Mouse (Mus musculus) lung, postnatal 0 days (tissue): ENCODE results near the gene Aco2. TPM values are rescaled to one million over a fixed set of nuclear protein-coding genes. Genes with fewer than 3 reads are reported as not detected.
"Not testable (repeated sequence)": the region's sequence is repeated elsewhere in the genome, so short reads cannot be mapped to it uniquely, and the experiment has no call there.

Experiments used
- ATAC-seq: fragments of 200-750 bp; cut with Nextera tagmentation; 2 replicates; pipeline ENCODE4 v1.8.0; 2017; ENCODE audit warnings: moderate library complexity
- DNase-seq: peaks from one replicate; pipeline ENCODE4 v3.0.0-alpha.2; 2016; ENCODE audit warnings: low spot score
- H3K27ac ChIP-seq: fragments of 300-500 bp; sonication (generic); 2 replicates; pipeline ENCODE4 v1.5.1; 2014; ENCODE audit warnings: antibody characterized with exemption, mild to moderate bottlenecking, low read length, mixed read lengths
- H3K27me3 ChIP-seq: fragments of 300-500 bp; sonication (generic); replicated peaks from 2 replicates; pipeline ENCODE4 v1.6.1; 2014; ENCODE audit warnings: low read length, mixed read lengths; ENCODE audit not compliant: insufficient read depth
- H3K36me3 ChIP-seq: fragments of 300-500 bp; sonication (generic); 2 replicates; pipeline ENCODE4 v1.6.1; 2014; ENCODE audit warnings: low read length, mixed read lengths; ENCODE audit not compliant: insufficient read depth
- H3K4me1 ChIP-seq: fragments of 300-500 bp; sonication (generic); 2 replicates; pipeline ENCODE4 v1.6.1; 2014; ENCODE audit warnings: antibody characterized with exemption, low read depth, low read length, mixed read lengths; ENCODE audit not compliant: insufficient read depth
- H3K4me2 ChIP-seq: fragments of 300-500 bp; sonication (generic); replicated peaks from 2 replicates; pipeline ENCODE4 v1.6.1; 2014; ENCODE audit warnings: low read depth, mild to moderate bottlenecking, low read length, moderate library complexity, mixed read lengths
- H3K4me3 ChIP-seq: fragments of 300-500 bp; sonication (generic); 2 replicates; pipeline ENCODE4 v1.5.1; 2014; ENCODE audit warnings: low read depth, low read length
- H3K9ac ChIP-seq: fragments of 300-500 bp; sonication (generic); replicated peaks from 2 replicates; pipeline ENCODE4 v1.6.1; 2014; ENCODE audit warnings: low read depth, mild to moderate bottlenecking
- H3K9me3 ChIP-seq: fragments of 300-500 bp; sonication (generic); 2 replicates; pipeline ENCODE4 v1.6.1; 2016; ENCODE audit warnings: low read length, mixed read lengths
- CTCF ChIP-seq: IDR thresholded peaks from 2 replicates; pipeline ENCODE4 v1.5.1; 2016; ENCODE audit warnings: antibody characterized with exemption, mild to moderate bottlenecking
- EP300 ChIP-seq: IDR thresholded peaks from 2 replicates; pipeline ENCODE4 v1.6.1; 2016; ENCODE audit warnings: antibody characterized with exemption, mild to moderate bottlenecking, control low read depth
- WGBS: fragments of 180-500 bp; shearing (Covaris S2); extraction: QIAGEN DNeasy Blood & Tissue Kit; methylation state at CpG from one replicate; pipeline ENCODE4 v1.1.7; 2014; 5-methylcytosine and 5-hydroxymethylcytosine counted together
- polyA plus RNA-seq: library from polyadenylated mRNA; unstranded; fragments of >200 nt; fragmentation: Nextera tagmentation; extraction: Ambion mirVana; gene quantifications from 2 replicates; pipeline ENCODE4 v1.2.1, GENCODE M21; 2015

The Aco2 gene
- polyA plus RNA-seq, 1 experiment from 2014 or later: 90.8 TPM

DNA sequence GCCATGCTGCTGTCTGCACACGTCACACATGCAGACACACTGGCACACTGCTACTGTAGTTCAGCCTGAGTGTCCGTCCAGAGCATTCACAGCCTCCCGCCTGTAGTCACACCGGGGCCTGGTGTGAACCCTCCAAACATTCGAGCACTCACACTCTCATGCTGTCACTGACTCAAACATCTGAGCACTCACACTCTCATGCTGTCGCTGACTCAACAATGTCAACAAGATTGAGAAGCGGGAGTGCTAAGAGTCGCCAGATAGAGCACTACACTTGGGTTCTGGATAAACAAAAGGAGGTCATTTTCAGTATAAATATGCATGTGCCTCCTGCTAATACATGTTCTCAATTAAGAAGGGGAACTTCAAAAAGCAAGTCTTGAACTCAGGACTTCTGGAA, 35.8 kb downstream of the Aco2 start:
- no peaks in the 10 kb centered on the region for H3K9me3 ChIP-seq
- ATAC-seq (peak; percentile 65), DNase-seq (peak; percentile 62)
- H3K4me1 ChIP-seq: no peaks in the 10 kb centered on the region
- no peak overlapping the region for H3K4me3 ChIP-seq
- H3K27ac ChIP-seq: no peak overlapping the region
- WGBS: 63% methylated on average over 8 of the region's 8 CpGs
- H3K36me3 ChIP-seq: peaks cover 27% of the 10 kb centered on the region; the same call in 1 of the 2 replicates
- H3K4me2 ChIP-seq: no peak overlapping the region
- no peaks in the 10 kb centered on the region for H3K27me3 ChIP-seq
- no peak overlapping the region for H3K9ac ChIP-seq
- TF ChIP-seq EP300: peak; percentile 30; the same call in 1 of the 2 replicates
- TF ChIP-seq CTCF: no peak

- H3K9ac ChIP-seq, H3K27me3 ChIP-seq, H3K4me2 ChIP-seq, H3K4me3 ChIP-seq, H3K4me1 ChIP-seq, H3K9me3 ChIP-seq, DNase-seq, ATAC-seq, H3K27ac ChIP-seq: not testable (repeated sequence)
- H3K36me3 ChIP-seq: peaks cover 33% of the 10 kb centered on the region; the same call in 1 of the 2 replicates
- WGBS: 86% methylated on average over 4 of the region's 4 CpGs
- peak; percentile 28 for TF ChIP-seq CTCF
Measured at GRCm38 (mm10) chr15:81908767-81909166, 36.7 kb downstream of the Aco2 start.

GRCm38 (mm10) chr15:81912498-81912897, 40.4 kb downstream of the Aco2 start:
- TF ChIP-seq EP300 (no peak), CTCF (no peak)
- no peak overlapping the region for H3K9ac ChIP-seq
- DNase-seq: no peak
- H3K27me3 ChIP-seq: no peaks in the 10 kb centered on the region
- ATAC-seq: no peak
- H3K4me1 ChIP-seq: no peaks in the 10 kb centered on the region
- H3K36me3 ChIP-seq: peaks cover 43% of the 10 kb centered on the region; the same call in 1 of the 2 replicates
- no peaks in the 10 kb centered on the region for H3K9me3 ChIP-seq
- H3K4me2 ChIP-seq: no peak overlapping the region
- H3K4me3 ChIP-seq: no peak overlapping the region
- WGBS: 73% methylated on average over 2 of the region's 2 CpGs
- no peak overlapping the region for H3K27ac ChIP-seq

- H3K9ac ChIP-seq: no peak overlapping the region
- 76% methylated on average over 5 of the region's 5 CpGs for WGBS
- H3K36me3 ChIP-seq: peaks cover 35% of the 10 kb centered on the region; the same call in 1 of the 2 replicates
- ATAC-seq (no peak), DNase-seq (no peak)
- H3K4me2 ChIP-seq: no peak overlapping the region
- no peak overlapping the region for H3K27ac ChIP-seq
- H3K4me1 ChIP-seq: no peaks in the 10 kb centered on the region
- no peak overlapping the region for H3K4me3 ChIP-seq
- H3K9me3 ChIP-seq: no peaks in the 10 kb centered on the region
- H3K27me3 ChIP-seq: no peaks in the 10 kb centered on the region
- TF ChIP-seq EP300: no peak
- TF ChIP-seq CTCF: no peak
Measured at GRCm38 (mm10) chr15:81914668-81915067, 42.6 kb downstream of the Aco2 start.

GRCm38 (mm10) chr15:81915663-81916062, 43.6 kb downstream of the Aco2 start:
- TF ChIP-seq EP300 (no peak), CTCF (no peak)
- H3K4me3 ChIP-seq: no peak overlapping the region
- H3K9ac ChIP-seq: no peak overlapping the region
- WGBS: 73% methylated on average over 5 of the region's 5 CpGs
- no peak overlapping the region for H3K27ac ChIP-seq
- ATAC-seq (no peak), DNase-seq (no peak)
- H3K9me3 ChIP-seq: no peaks in the 10 kb centered on the region
- no peaks in the 10 kb centered on the region for H3K4me1 ChIP-seq
- no peak overlapping the region for H3K4me2 ChIP-seq
- no peaks in the 10 kb centered on the region for H3K27me3 ChIP-seq
- H3K36me3 ChIP-seq: peaks cover 27% of the 10 kb centered on the region; the same call in 1 of the 2 replicates

- Histone ChIP-seq H3K4me3 (no peak overlapping the region), H3K4me2 (no peak overlapping the region), H3K9ac (no peak overlapping the region), H3K9me3 (no peaks in the 10 kb centered on the region), H3K4me1 (no peaks in the 10 kb centered on the region), H3K27me3 (no peaks in the 10 kb centered on the region), H3K36me3 (peaks cover 23% of the 10 kb centered on the region; the same call in 1 of the 2 replicates), H3K27ac (no peak overlapping the region)
- DNase-seq (no peak), ATAC-seq (no peak)
- 83% methylated on average over 12 of the region's 12 CpGs for WGBS
- TF ChIP-seq CTCF (no peak), EP300 (no peak)
Measured at GRCm38 (mm10) chr15:81917201-81917600, 45.1 kb downstream of the Aco2 start.
